Mouse (Mus musculus) midbrain, embryonic 16.5 days (tissue): Measurements from ENCODE around the gene H2-T24. TPM values are rescaled to one million over a fixed set of nuclear protein-coding genes. Genes with fewer than 3 reads are reported as not detected.

Experiments
- microRNA counts: library from miRNA; unstranded; fragments of <30 nt; microRNA quantifications from one replicate; lab custom pipeline; 2016
- microRNA-seq: library from miRNA; unstranded; fragments of <30 nt; microRNA quantifications from one replicate; pipeline ENCODE4, GENCODE M21; 2017
- polyA plus RNA-seq: library from polyadenylated mRNA; unstranded; fragments of >200 nt; fragmentation: Nextera tagmentation; extraction: Ambion mirVana; gene quantifications from 2 replicates; pipeline ENCODE4 v1.2.1, GENCODE M21; 2015

H2-T24 gene
- polyA plus RNA-seq, 1 experiment from 2014 or later = 8.8 TPM

MicroRNAs encoded within 50 kb of the gene (microRNA counts, 519-probe panel; counts per million panel counts)
- 1,746 counts per million, percentile 35 among the panel's probes with 10 or more counts for microRNA mmu-miR-877 (lab: Ali Mortazavi, UCI)

Small RNAs within 50 kb of the gene (microRNA-seq; reads per million reads assigned to microRNA genes)
- gene Mir877 = 96.7 reads per million, percentile 54 among the genes with 10 or more reads in this experiment

Other genes starting within 250 kb of the H2-T24 start
- gene Ier3, start 198.9 kb downstream of the H2-T24 start, polyA plus RNA-seq = 8.9 and 10.5 TPM in 2 replicates
- 102 and 104 TPM in 2 replicates for gene Flot1, start 197.3 kb downstream of the H2-T24 start, polyA plus RNA-seq
- 1,852 and 1,913 TPM in 2 replicates for gene Tubb5, start 182.3 kb downstream of the H2-T24 start, polyA plus RNA-seq
- gene Mdc1, start 179.0 kb downstream of the H2-T24 start, polyA plus RNA-seq = 8.6 and 10.3 TPM in 2 replicates
- gene Nrm, start 159.2 kb downstream of the H2-T24 start, polyA plus RNA-seq = 13.5 and 14.6 TPM in 2 replicates
- 18.4 and 18.8 TPM in 2 replicates for gene Ppp1r18, start 155.0 kb downstream of the H2-T24 start, polyA plus RNA-seq
- 28.4 and 30.5 TPM in 2 replicates for gene Dhx16, start 140.7 kb downstream of the H2-T24 start, polyA plus RNA-seq
- gene 2310061I04Rik, start 123.1 kb downstream of the H2-T24 start, polyA plus RNA-seq = 63.9 and 76.4 TPM in 2 replicates
- gene Atat1, start 110.5 kb downstream of the H2-T24 start, polyA plus RNA-seq = 455 and 465 TPM in 2 replicates
- 46.9 and 54.4 TPM in 2 replicates for gene Mrps18b, start 104.2 kb downstream of the H2-T24 start, polyA plus RNA-seq
- 38.9 and 43.0 TPM in 2 replicates for gene Ppp1r10, start 104.1 kb downstream of the H2-T24 start, polyA plus RNA-seq
- 90.7 and 93.8 TPM in 2 replicates for gene Abcf1, start 50.8 kb downstream of the H2-T24 start, polyA plus RNA-seq
- 63.3 and 66.8 TPM in 2 replicates for gene Gnl1, start 40.7 kb downstream of the H2-T24 start, polyA plus RNA-seq
- 102 and 107 TPM in 2 replicates for gene Prr3, start 40.3 kb downstream of the H2-T24 start, polyA plus RNA-seq
- 4.1 and 4.8 TPM in 2 replicates for gene H2-T23, start 12.3 kb upstream of the H2-T24 start, polyA plus RNA-seq
- 5.3 and 6.2 TPM in 2 replicates for gene H2-T22, start 22.2 kb upstream of the H2-T24 start, polyA plus RNA-seq
- not detected in 2 replicates for gene Gm6034, start 22.4 kb upstream of the H2-T24 start, polyA plus RNA-seq
- gene Gm11127, start 37.8 kb upstream of the H2-T24 start, polyA plus RNA-seq = not detected in 2 replicates
- gene Gm19684, start 101.1 kb upstream of the H2-T24 start, polyA plus RNA-seq = not detected in 2 replicates
- gene Gm7030, start 108.9 kb upstream of the H2-T24 start, polyA plus RNA-seq = not detected in 2 replicates
- not detected in 2 replicates for gene Gm8909, start 148.0 kb upstream of the H2-T24 start, polyA plus RNA-seq
- not detected in 2 replicates for gene H2-T3, start 169.7 kb upstream of the H2-T24 start, polyA plus RNA-seq
- gene Rpp21, start 237.5 kb upstream of the H2-T24 start, polyA plus RNA-seq = 122 and 135 TPM in 2 replicates